Mouse (Mus musculus): ENCODE measurements at regions not wholly inside any gene's neighbourhood (a gene's known extent, or its start where the extent isn't known, plus 50 kb on each side); places are given as distances from the start of the nearest gene placed in this dataset.

GRCm38 (mm10) chr8:23314275-23315123 is 903.3 kb downstream of the Mrps31 start:
- no peak for DNase-seq (ENCODE audit: low spot score in 2 of 2)

DNA sequence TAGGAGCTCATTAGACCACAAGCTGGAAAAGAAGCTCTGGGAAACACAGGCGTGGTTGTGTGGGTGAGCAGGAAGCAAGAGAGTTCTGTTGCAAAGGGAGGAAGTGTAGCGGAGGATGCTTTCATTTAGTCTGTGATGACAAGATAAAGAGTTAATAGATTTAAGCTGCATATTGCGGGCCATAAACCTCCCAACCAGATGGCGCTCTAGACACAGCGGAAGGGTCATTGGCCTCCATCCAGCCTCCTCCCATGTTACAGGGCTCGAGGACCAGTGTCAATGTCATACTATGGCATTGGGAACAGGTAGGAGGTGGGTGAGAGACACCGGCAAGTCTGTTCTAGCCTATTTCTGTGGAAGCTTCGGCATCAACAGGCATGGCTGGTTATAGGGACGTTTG is 908.4 kb downstream of the Mrps31 start:
- DNase-seq (ENCODE audit: low spot score in 2 of 2) = peak in 1 of 2 experiments; percentile 7

- DNase-seq (ENCODE audit: low spot score in 2 of 2) = no peak
These were observed 910.0 kb downstream of the Mrps31 start for GRCm38 (mm10) chr8:23321166-23321565.

- no peak for DNase-seq (ENCODE audit: low spot score in 2 of 2)
These were observed 916.1 kb downstream of the Mrps31 start for GRCm38 (mm10) chr8:23327283-23327682.

- DNase-seq (ENCODE audit: low spot score in 2 of 2) = peak in 1 of 2 experiments; percentile 38
These were observed 933.0 kb downstream of the Mrps31 start for GRCm38 (mm10) chr8:23344161-23344560.

- DNase-seq (ENCODE audit: low spot score in 2 of 2) = no peak
These were observed 940.3 kb downstream of the Mrps31 start for GRCm38 (mm10) chr8:23351367-23351930.

DNA sequence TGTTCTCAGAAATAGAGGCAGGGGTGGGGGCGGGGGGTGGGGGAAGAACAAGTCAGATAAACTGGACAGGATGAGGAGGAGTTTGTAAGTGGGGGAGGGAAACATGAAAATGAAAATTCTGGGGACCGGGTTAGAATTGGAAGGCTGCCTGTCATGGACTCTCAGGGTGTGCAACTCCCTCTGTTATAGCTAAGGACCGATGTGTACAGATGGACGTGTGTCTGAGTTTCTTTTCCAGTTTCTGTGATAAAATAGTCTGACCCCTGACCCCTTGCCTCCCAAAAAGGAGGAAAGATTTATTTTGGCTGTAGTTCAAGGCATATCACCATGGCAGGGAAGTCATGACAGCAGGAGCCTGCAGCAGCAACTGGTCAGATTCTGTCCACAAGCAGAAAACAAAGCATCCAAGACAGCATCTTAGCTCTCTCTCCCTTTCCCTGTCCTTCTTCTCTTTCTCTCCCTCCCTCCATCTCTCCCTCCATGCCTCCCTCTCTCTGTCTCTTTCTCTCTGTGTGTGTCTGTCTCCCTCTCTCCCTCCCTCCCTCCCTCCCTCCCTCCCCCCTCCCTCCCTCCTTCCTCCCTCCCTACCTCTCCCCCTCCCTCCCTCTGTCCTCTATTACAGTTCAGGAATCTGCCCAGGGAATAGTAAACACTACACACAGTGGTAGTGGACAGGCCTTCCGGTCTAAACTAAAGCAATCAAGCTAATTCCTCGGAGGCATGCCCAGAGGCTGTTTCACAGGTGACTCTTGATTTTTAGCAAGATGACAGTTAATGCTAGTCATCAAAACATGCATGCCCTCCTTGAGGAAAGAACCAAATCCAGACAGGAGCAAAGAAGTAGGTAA is 941.3 kb downstream of the Mrps31 start:
- DNase-seq (ENCODE audit: low spot score in 2 of 2) = no peak

GRCm38 (mm10) chr8:23360061-23360622 is 949.0 kb downstream of the Mrps31 start:
- DNase-seq (ENCODE audit: low spot score in 2 of 2) = no peak

- DNase-seq (ENCODE audit: low spot score in 2 of 2) = no peak
These were observed 949.7 kb downstream of the Mrps31 start for GRCm38 (mm10) chr8:23360850-23361274.

Measured in left cerebral cortex, adult 9 months (tissue).